Mouse (Mus musculus) urinary bladder, postnatal 0 days (tissue): Measurements from ENCODE around the gene Tcte3. TPM values are rescaled to one million over a fixed set of nuclear protein-coding genes. Genes with fewer than 3 reads are reported as not detected.

Source experiments
- polyA plus RNA-seq: library from polyadenylated mRNA; unstranded; fragments of >200 nt; fragmentation: Nextera tagmentation; extraction: Ambion mirVana; gene quantifications from 2 replicates; pipeline ENCODE4 v1.2.1, GENCODE M21; 2015

The Tcte3 gene
- polyA plus RNA-seq = 1.0 TPM in 1 of 2 replicates, not detected in the other

DNA sequence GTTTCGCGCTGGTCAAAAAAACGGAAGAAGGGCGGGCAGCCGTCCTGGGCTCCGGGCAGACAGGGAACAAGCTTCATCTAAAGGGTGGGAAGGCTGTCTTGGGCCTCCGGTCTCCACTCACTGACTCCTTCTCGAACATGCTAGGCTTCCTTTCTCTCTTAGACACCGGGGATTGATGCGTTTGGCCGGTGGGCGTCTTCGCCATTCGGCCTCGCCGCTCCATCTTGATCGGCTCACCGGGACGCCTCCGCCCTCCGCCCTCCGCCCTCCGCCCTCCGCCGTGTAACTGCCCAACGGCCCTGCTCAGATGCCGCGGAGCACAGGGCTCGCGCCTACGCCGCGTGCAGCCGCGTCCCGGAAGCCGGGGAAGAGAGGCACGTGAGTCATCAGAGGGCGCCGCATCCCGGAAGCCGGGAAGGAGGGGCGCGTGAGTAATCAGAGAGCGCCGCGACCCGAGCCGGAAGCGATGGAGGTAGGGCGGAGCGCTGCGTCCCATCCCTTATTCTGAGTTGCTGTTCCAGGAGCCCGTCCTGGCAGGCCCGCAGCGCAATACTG, at the start of gene Tcte3, which contains the start of the genes Ermard and Gm3448:
Gene Tcte3, minus strand, starts transcription at position 314 of the 555 bp plus-strand sequence.
Gene Ermard, plus strand, starts transcription at position 34 of the 555 bp plus-strand sequence.
Gene Gm3448, minus strand, starts transcription at position 363 of the 555 bp plus-strand sequence.

GRCm38 (mm10) chr17:15009706-15010413, 31.4 kb downstream of the Tcte3 start, which contains the start of gene Gm3435:
Gene Gm3435, plus strand, starts transcription at chr17:15010176.

DNA sequence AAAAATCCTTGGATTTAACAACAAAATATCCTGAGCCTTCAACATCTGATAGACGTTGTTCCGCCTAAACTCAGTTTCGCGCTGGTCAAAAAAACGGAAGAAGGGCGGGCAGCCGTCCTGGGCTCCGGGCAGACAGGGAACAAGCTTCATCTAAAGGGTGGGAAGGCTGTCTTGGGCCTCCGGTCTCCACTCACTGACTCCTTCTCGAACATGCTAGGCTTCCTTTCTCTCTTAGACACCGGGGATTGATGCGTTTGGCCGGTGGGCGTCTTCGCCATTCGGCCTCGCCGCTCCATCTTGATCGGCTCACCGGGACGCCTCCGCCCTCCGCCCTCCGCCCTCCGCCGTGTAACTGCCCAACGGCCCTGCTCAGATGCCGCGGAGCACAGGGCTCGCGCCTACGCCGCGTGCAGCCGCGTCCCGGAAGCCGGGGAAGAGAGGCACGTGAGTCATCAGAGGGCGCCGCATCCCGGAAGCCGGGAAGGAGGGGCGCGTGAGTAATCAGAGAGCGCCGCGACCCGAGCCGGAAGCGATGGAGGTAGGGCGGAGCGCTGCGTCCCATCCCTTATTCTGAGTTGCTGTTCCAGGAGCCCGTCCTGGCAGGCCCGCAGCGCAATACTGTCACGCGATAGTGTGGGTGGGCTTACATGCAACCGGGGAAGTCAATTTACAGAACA, 62.8 kb downstream of the Tcte3 start, which contains the start of the genes 9030025P20Rik and Gm3417:
Gene 9030025P20Rik, plus strand, starts transcription at position 107 of the 677 bp plus-strand sequence.
Gene Gm3417, minus strand, starts transcription at position 429 of the 677 bp plus-strand sequence.

Other genes with a start within 250 kb of the Tcte3 start
- 5.9 TPM in 2 replicates for gene Wdr27, start 98.3 kb downstream of the Tcte3 start, polyA plus RNA-seq
- 41.0 and 48.5 TPM in 2 replicates for gene 1600012H06Rik, start 98.3 kb downstream of the Tcte3 start, polyA plus RNA-seq
- 26.0 and 30.8 TPM in 2 replicates for gene Phf10, start 80.2 kb downstream of the Tcte3 start, polyA plus RNA-seq
- 5.8 and 7.7 TPM in 2 replicates for gene 9030025P20Rik, start 63.0 kb downstream of the Tcte3 start, polyA plus RNA-seq
- gene Gm3417, start 62.7 kb downstream of the Tcte3 start, polyA plus RNA-seq = 0.64 and 1.0 TPM in 2 replicates
- 5.3 and 5.4 TPM in 2 replicates for gene Gm3435, start 31.3 kb downstream of the Tcte3 start, polyA plus RNA-seq
- gene Ermard, start 280 bp downstream of the Tcte3 start, polyA plus RNA-seq = 41.7 and 52.5 TPM in 2 replicates
- gene Gm3448, start within 50 bp of the Tcte3 start, polyA plus RNA-seq = 2.6 and 3.1 TPM in 2 replicates